Mouse (Mus musculus) ES-E14 (cell line): ENCODE data around the gene Tha1. TPM values are rescaled to one million over a fixed set of nuclear protein-coding genes. Genes with fewer than 3 reads are reported as not detected.

Experiments
- DNase-seq: peaks from one replicate; pipeline ENCODE4 v3.0.0-alpha.2; 2013; ENCODE audit warnings: low read depth, low spot score
- H3K27ac ChIP-seq: 2 replicates; pipeline ENCODE4 v1.5.1; 2012; ENCODE audit warnings: low read depth, mild to moderate bottlenecking, low read length, moderate library complexity, mixed read lengths; ENCODE audit not compliant: poor library complexity, insufficient read depth, severe bottlenecking
- H3K36me3 ChIP-seq: 2 replicates; pipeline ENCODE4 v1.6.1; 2012; ENCODE audit warnings: mild to moderate bottlenecking, low read length, moderate library complexity, mixed read lengths; ENCODE audit not compliant: control insufficient read depth, poor library complexity, insufficient read depth, severe bottlenecking
- H3K4me1 ChIP-seq, 2 experiments: fragments of 150-350 bp in 1 of 2; sonication (generic) in 1 of 2; 2 replicates each; pipeline ENCODE4 v1.6.1; 2012; ENCODE audit warnings: low read length in 2 of 2, mild to moderate bottlenecking in 1 of 2, mixed read lengths in 1 of 2; ENCODE audit not compliant: control insufficient read depth in 2 of 2, insufficient read depth in 2 of 2, poor library complexity in 1 of 2
- H3K4me3 ChIP-seq, 2 experiments: fragments of 150-350 bp in 1 of 2; sonication (generic) in 1 of 2; 2 replicates each; pipeline ENCODE4 v1.5.1; 2012; ENCODE audit warnings: low read length in 2 of 2, low read depth in 1 of 2, mild to moderate bottlenecking in 1 of 2, mixed read lengths in 1 of 2; ENCODE audit not compliant: insufficient read depth in 1 of 2, poor library complexity in 1 of 2, severe bottlenecking in 1 of 2
- H3K9ac ChIP-seq: 2 replicates; pipeline ENCODE4 v1.6.1; 2012; ENCODE audit warnings: low read depth, mild to moderate bottlenecking, low read length, mixed read lengths; ENCODE audit not compliant: poor library complexity, insufficient read depth, severe bottlenecking
- H3K9me3 ChIP-seq: fragments of 150-350 bp; sonication (generic); 2 replicates; pipeline ENCODE4 v1.6.1; 2012; ENCODE audit warnings: low read depth, mild to moderate bottlenecking, low read length; ENCODE audit not compliant: control insufficient read depth, insufficient read depth
- CHD2 ChIP-seq: IDR thresholded peaks from 2 replicates; pipeline ENCODE4 v1.6.1; 2014; ENCODE audit warnings: mild to moderate bottlenecking, low read depth, low read length, inconsistent platforms
- HCFC1 ChIP-seq: IDR thresholded peaks from 2 replicates; pipeline ENCODE4 v1.6.1; 2012; ENCODE audit warnings: low read length, inconsistent platforms, borderline replicate concordance; ENCODE audit not compliant: insufficient read depth
- MAFK ChIP-seq: IDR thresholded peaks from 2 replicates; pipeline ENCODE4 v1.6.1; 2014; ENCODE audit warnings: mild to moderate bottlenecking, low read depth, low read length, inconsistent platforms; ENCODE audit not compliant: insufficient read depth
- ZC3H11A ChIP-seq: IDR thresholded peaks from 2 replicates; pipeline ENCODE4 v1.6.1; 2012; ENCODE audit warnings: low read depth, mild to moderate bottlenecking, inconsistent platforms, low read length, borderline replicate concordance
- ZNF384 ChIP-seq: IDR thresholded peaks from 2 replicates; pipeline ENCODE4 v1.6.1; 2012; ENCODE audit warnings: low read depth, low read length, inconsistent platforms
- in situ Hi-C, 2 experiments: fragments of 600-800 bp; cut with MboI; formaldehyde crosslinking; loops; one replicate each; pipeline ENCODE4 v1.15.1; 2025; ENCODE audit warnings: low sequenced_read_pairs in 2 of 2, inconsistent platforms in 1 of 2; ENCODE audit not compliant: unreplicated experiment in 2 of 2
- total RNA-seq: library from RNA; depleted of rRNA; stranded (reverse); fragments of 300-350 nt; gene quantifications from 2 replicates; pipeline ENCODE4 v1.2.3, GENCODE M21; 2012

The Tha1 gene
- total RNA-seq, 1 experiment, result 1.2 TPM

DNA sequence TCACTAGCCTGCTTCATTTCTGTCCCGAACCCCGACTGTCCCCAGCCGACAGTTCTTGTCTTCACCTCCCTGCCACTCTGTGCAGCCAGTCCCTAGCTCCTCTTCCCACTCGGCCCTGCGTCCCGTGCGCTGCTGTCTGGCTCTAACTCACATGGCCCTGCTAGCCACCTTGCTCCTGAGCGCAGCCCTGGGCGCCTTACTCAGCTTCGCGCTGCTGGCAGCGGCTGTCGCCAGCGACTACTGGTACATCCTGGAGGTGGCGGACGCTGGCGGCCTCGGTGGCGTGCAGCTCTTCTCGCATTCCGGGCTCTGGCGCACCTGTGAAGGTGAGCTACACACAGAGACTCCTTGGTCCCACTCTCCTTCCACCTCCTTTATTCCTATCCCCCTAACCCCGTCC lies 12.7 kb downstream of the Tha1 start, which contains the start of gene Tmem235:
TSS of gene Tmem235 (plus strand) at position 152 of the 400 bp plus-strand sequence.
- Histone ChIP-seq H3K9me3 (no peaks in the 10 kb centered on the region), H3K4me1 (peaks cover 10 to 36% of the 10 kb centered on the region in 2 experiments; a peak in 3 of 4 replicates), H3K36me3 (peaks cover 26% of the 10 kb centered on the region), H3K27ac (no peak within 1 kb of the TSS), H3K4me3 (peak within 1 kb of the TSS; percentile 18 to 46; a peak in 2 of 4 replicates), H3K9ac (0 out of 2 replicates have a peak within 1 kb of the TSS, but pooled peaks have one; percentile 15)
- TF ChIP-seq CHD2 (no peak), ZC3H11A (no peak), MAFK (no peak), HCFC1 (no peak), ZNF384 (no peak)
- DNase-seq, result no peak
- in situ Hi-C loops, result loop anchor here in 1 of 2 experiments (25.0 kb wide), 1 partner anchor 377 kb away; the partner anchor contains the start of gene Cyth1

DNA sequence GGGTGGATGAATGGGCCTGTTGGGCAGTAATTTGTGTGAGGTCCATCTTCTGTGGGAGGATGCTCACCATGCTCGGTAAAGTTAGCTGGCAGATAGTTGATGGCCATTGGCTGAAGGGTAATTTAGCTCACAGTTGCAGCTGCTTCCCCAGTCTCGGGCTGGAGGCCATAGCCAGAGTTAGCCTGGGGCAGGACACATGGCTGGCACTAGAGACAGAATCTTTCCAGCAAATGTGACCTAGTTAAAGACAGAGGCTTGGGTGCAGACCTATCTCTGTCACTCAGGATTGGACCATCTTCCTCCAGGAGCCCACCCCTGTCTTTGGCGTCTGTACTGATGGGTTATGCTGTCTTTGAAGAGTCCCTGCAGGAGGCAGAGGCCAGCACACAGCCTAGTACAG lies 14.9 kb downstream of the Tha1 start:
- peaks cover 6 to 30% of the 10 kb centered on the region in 2 experiments; a peak in 3 of 4 replicates for H3K4me1 ChIP-seq
- H3K4me3 ChIP-seq, result no peak overlapping the region
- no peak overlapping the region for H3K27ac ChIP-seq
- in situ Hi-C loops, result loop anchor here in 1 of 2 experiments (25.0 kb wide), 1 partner anchor 379 kb away; the partner anchor contains the start of gene Cyth1
- H3K9ac ChIP-seq, result no peak overlapping the region
- H3K9me3 ChIP-seq, result no peaks in the 10 kb centered on the region
- peaks cover 38% of the 10 kb centered on the region for H3K36me3 ChIP-seq
- DNase-seq, result no peak
- TF ChIP-seq CHD2 (no peak), ZNF384 (no peak), MAFK (no peak), HCFC1 (no peak), ZC3H11A (no peak)

DNA sequence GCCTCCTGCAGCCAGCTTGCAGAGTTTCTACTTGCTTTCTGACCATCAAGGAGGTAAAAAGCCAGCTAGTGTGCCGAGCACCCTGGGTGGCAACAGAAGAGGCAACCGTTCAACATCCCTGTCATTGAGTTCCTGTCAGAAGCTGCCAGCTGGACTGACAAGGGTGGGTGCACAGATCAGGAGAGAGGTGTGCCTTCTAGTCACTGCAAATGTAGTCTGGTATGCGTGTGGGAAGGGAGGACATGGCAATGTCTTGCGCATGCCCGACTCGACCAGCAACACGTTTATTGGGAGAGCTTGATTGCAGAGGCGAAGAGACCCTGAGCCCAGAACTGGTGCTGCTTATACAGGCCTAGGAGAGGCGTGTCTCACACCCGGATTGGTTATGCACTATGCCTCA lies 15.8 kb downstream of the Tha1 start:
- Histone ChIP-seq H3K9me3 (no peaks in the 10 kb centered on the region), H3K4me3 (no peak overlapping the region), H3K27ac (no peak overlapping the region), H3K36me3 (peaks cover 46% of the 10 kb centered on the region), H3K4me1 (peaks cover 6 to 21% of the 10 kb centered on the region in 2 experiments; a peak in 3 of 4 replicates), H3K9ac (no peak overlapping the region)
- no peak for TF ChIP-seq HCFC1
- TF ChIP-seq CHD2, result no peak
- TF ChIP-seq ZC3H11A, result no peak
- no peak for TF ChIP-seq MAFK
- TF ChIP-seq ZNF384, result no peak
- in situ Hi-C loops, result loop anchor here in 1 of 2 experiments (25.0 kb wide), 1 partner anchor 380 kb away; the partner anchor contains the start of gene Cyth1
- DNase-seq, result no peak

DNA sequence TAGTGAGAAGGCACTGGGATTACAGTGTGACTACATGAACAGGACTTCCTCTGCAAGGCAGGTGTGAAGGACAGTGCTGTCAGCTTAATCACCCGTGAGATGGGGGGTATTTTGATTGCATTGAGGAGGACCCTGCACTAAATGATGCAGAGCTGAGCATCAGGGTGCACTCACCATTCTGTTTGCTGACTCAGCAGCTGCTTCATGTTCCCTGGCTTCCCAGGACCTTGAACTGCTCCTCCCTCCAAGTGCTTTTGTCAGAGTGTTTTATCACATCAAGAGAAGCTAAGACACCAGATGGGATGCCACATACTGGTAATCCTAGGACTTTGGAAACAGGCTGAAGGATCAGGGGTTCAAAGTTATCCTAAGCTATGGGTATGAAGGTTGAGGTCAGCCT lies 17.3 kb downstream of the Tha1 start:
- TF ChIP-seq HCFC1 (no peak), ZNF384 (no peak), ZC3H11A (no peak), MAFK (peak; percentile 93)
- Histone ChIP-seq H3K9me3 (no peaks in the 10 kb centered on the region), H3K4me1 (peaks cover 6 to 19% of the 10 kb centered on the region in 2 experiments; a peak in 3 of 4 replicates), H3K9ac (no peak overlapping the region), H3K4me3 (no peak overlapping the region), H3K36me3 (peaks cover 48% of the 10 kb centered on the region), H3K27ac (no peak overlapping the region)
- no peak for DNase-seq
- in situ Hi-C loops, result loop anchor here in 1 of 2 experiments (25.0 kb wide), 1 partner anchor 381 kb away; the partner anchor contains the start of gene Cyth1
